Mouse (Mus musculus): ENCODE results near the gene Il1rapl2. TPM values are rescaled to one million over a fixed set of nuclear protein-coding genes. Genes with fewer than 3 reads are reported as not detected.
"Not testable (repeated sequence)": the region's sequence is repeated elsewhere in the genome, so short reads cannot be mapped to it uniquely, and the experiment has no call there.

Il1rapl2 gene
- total RNA-seq, 2 experiments from 2014 or later: 11.4 to 11.9 TPM

DNA sequence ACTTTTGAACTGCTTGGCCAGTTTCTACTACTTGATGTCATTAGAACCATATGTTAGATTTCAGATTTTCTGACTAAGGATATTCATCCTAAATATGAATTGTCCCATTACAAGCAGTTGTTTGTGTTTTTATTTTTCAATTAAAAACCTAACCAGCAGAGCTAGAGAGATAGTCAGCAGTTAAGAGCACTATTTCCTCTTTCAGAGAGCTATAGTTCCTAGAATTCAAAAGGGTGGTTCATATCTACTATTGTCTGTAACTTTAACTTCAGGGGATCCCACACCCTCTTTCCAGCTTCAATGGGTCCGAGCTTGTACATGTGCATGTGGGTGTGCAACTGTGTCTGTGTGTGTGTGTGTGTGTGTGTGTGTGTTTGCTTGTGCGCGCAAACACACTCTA, 472.7 kb downstream of the Il1rapl2 start:
- DNase-seq (ENCODE audit: extremely low spot score in 1 of 2, low spot score in 2 of 2): no peak
- intact Hi-C loops (cut with DNase I): no loop called here

DNA sequence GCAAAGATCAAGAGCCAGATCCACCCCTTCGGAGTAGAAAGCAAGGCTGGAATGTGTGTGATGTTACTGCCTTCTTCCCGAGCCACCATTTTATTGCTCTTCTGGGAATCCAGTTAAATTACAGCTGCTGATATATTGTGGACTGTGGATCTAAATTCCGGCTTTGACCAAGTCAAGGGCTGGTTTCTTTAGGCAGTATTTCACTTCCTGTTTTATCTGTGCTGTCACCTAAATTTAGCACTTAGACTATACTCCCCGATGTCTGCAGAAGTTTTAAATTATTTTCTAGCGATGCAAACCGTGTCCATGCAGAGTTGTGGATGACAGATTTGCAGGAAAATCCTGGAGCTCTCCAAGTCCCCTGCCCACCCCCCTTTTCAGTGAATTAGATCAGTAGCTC, 533.5 kb downstream of the Il1rapl2 start:
- intact Hi-C loops (cut with DNase I): no loop called here
- no peak for DNase-seq (ENCODE audit: extremely low spot score in 1 of 2, low spot score in 2 of 2)

GRCm38 (mm10) chrX:138104668-138105067, 534.3 kb downstream of the Il1rapl2 start:
- intact Hi-C loops (cut with DNase I): no loop called here
- DNase-seq (ENCODE audit: extremely low spot score in 1 of 2, low spot score in 2 of 2): no peak

- DNase-seq (ENCODE audit: extremely low spot score in 1 of 2, low spot score in 2 of 2): no peak
- intact Hi-C loops (cut with DNase I): loop anchor here (10.0 kb wide), 2 partner anchors 505 to 975 kb away; no protein-coding TSS in a partner anchor
These were observed 599.7 kb downstream of the Il1rapl2 start for GRCm38 (mm10) chrX:138170146-138170545.

DNA sequence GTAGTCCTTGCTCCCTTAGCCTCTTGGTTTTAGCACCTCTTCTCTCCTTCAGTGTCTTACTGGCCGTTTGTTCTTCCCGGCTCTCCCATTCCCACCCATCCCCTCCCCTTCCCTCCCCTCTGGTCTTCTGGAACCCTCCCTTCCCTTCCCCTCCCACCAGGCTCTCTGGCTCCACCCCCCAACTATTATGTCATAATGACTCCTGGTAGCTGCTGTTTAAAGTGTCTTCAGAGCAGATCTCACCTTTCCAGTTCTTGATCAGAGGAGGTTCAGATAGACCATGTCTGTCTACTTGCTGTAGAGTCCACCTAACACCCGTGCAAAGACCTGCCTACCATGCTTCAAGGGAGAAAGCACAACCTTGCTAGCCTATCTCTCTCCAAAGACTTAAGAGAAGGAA, 639.1 kb downstream of the Il1rapl2 start, which contains the start of gene Tex13a:
TSS of gene Tex13a (minus strand) at position 101 of the 400 bp plus-strand sequence.
- intact Hi-C loops (cut with DNase I): no loop called here
- no peak for DNase-seq (ENCODE audit: extremely low spot score in 1 of 2, low spot score in 2 of 2)

- intact Hi-C loops (cut with DNase I): no loop called here
- DNase-seq (ENCODE audit: extremely low spot score in 1 of 2, low spot score in 2 of 2): no peak
These were observed 664.2 kb downstream of the Il1rapl2 start for GRCm38 (mm10) chrX:138234626-138235025.

DNA sequence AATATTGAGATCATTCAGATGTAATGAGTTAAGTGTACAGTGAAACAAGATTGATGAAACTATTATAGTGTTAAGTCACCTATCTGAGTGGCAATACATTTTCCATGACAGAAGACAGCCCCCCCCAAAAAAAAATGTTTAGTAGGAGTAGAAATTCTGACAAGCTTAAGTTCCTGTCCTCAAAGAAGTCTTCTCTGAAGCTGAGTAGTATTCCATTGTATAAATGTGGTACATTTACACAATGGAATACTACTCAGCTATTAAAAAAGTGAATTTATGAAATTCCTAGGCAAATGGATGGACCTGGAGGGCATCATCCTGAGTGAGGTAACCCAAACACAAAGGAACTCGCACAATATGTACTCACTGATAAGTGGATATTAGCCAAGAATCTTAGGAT, 778.3 kb downstream of the Il1rapl2 start:
- DNase-seq (ENCODE audit: extremely low spot score in 1 of 2, low spot score in 2 of 2); intact Hi-C loops (cut with DNase I): not testable (repeated sequence)

DNA sequence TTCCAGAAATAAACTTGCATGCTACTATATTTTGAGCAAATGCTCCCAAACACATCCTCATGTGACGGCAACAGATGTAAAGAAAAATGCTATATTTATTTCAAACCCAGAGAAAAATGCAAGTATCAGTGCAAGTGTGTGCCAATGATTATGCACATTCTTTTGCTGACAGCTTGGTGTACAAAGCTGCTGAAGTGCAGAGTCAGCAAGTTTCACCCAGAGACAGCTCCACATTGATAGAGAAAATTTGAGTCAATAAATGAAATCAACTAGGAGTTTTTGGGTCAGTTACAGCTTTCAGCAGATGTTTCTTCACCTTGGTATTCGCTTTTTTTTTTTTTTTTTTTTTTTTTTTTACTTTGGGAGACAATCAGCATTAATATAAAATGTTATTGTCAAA, 863.4 kb downstream of the Il1rapl2 start:
- no peak for DNase-seq (ENCODE audit: extremely low spot score in 1 of 2, low spot score in 2 of 2)
- intact Hi-C loops (cut with DNase I): no loop called here

GRCm38 (mm10) chrX:138437939-138438338, 867.5 kb downstream of the Il1rapl2 start:
- no peak for DNase-seq (ENCODE audit: extremely low spot score in 1 of 2, low spot score in 2 of 2)

DNA sequence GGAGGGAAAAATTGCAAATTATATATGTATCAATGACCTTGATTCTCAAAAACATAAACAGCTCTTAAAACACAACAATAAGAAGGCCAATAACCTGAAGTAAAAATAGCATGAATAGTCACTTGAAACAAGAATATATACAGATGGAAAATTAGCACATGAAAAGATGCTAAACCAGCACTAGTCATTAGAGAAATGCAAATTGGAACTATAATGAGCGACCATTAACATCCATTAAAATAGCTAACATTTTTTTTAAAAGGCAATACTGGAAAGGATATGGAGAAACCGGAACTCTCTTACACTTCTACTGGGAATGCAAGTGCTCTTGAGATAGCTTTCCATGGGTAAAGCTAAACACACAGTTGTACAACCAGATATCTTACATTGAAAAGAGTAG, 879.4 kb downstream of the Il1rapl2 start:
- no peak for DNase-seq (ENCODE audit: extremely low spot score in 1 of 2, low spot score in 2 of 2)
- intact Hi-C loops (cut with DNase I): no loop called here

More at GRCm38 (mm10) chrX:138437939-138438338, 867.5 kb downstream of the Il1rapl2 start:
- intact Hi-C loops (cut with DNase I): no loop called here

GRCm38 (mm10) chrX:138478488-138478887, 908.1 kb downstream of the Il1rapl2 start:
- intact Hi-C loops (cut with DNase I): no loop called here
- DNase-seq (ENCODE audit: extremely low spot score in 1 of 2, low spot score in 2 of 2): no peak

GRCm38 (mm10) chrX:138500510-138500909, 930.1 kb downstream of the Il1rapl2 start:
- intact Hi-C loops (cut with DNase I): no loop called here
- no peak for DNase-seq (ENCODE audit: extremely low spot score in 1 of 2, low spot score in 2 of 2)

- no peak for DNase-seq (ENCODE audit: extremely low spot score in 1 of 2, low spot score in 2 of 2)
- intact Hi-C loops (cut with DNase I): no loop called here
These were observed 934.6 kb downstream of the Il1rapl2 start for GRCm38 (mm10) chrX:138505049-138505448.

GRCm38 (mm10) chrX:138620106-138620505, 1049.7 kb downstream of the Il1rapl2 start:
- no peak for DNase-seq (ENCODE audit: extremely low spot score in 1 of 2, low spot score in 2 of 2)

GRCm38 (mm10) chrX:138625311-138625710, 1054.9 kb downstream of the Il1rapl2 start:
- intact Hi-C loops (cut with DNase I): no loop called here
- no peak for DNase-seq (ENCODE audit: extremely low spot score in 1 of 2, low spot score in 2 of 2)

More at GRCm38 (mm10) chrX:138620106-138620505, 1049.7 kb downstream of the Il1rapl2 start:
- intact Hi-C loops (cut with DNase I): no loop called here

- intact Hi-C loops (cut with DNase I): no loop called here
- DNase-seq (ENCODE audit: extremely low spot score in 1 of 2, low spot score in 2 of 2): no peak
These were observed 1152.0 kb downstream of the Il1rapl2 start for GRCm38 (mm10) chrX:138722372-138722771.

GRCm38 (mm10) chrX:138800958-138801357, 1230.5 kb downstream of the Il1rapl2 start:
- DNase-seq (ENCODE audit: extremely low spot score in 1 of 2, low spot score in 2 of 2): no peak
- intact Hi-C loops (cut with DNase I): no loop called here

GRCm38 (mm10) chrX:138831876-138832275, 1261.5 kb downstream of the Il1rapl2 start:
- intact Hi-C loops (cut with DNase I): no loop called here

GRCm38 (mm10) chrX:138833894-138834293, 1263.5 kb downstream of the Il1rapl2 start:
- intact Hi-C loops (cut with DNase I): no loop called here
- no peak for DNase-seq (ENCODE audit: extremely low spot score in 1 of 2, low spot score in 2 of 2)

More at GRCm38 (mm10) chrX:138831876-138832275, 1261.5 kb downstream of the Il1rapl2 start:
- DNase-seq (ENCODE audit: extremely low spot score in 1 of 2, low spot score in 2 of 2): no peak

DNA sequence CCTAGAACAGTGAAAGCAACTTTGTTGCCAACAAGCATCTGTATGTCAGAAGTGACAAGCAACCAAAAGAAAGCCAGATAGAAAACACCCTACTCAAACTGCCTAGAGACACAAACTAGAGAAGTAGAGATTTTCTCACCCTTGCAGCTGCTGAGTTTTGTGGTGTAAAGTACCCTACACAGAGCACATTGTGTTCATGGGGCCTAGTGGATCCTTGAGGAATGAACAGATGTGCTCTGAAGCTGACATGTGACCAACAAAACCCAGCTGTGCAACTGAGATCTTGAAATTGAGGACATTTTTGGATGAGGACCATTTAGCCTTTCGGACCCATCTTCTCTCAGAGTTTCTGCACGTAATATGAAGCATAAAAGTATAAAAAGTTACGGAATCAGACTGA, 1268.0 kb downstream of the Il1rapl2 start:
- DNase-seq (ENCODE audit: extremely low spot score in 1 of 2, low spot score in 2 of 2): no peak
- intact Hi-C loops (cut with DNase I): no loop called here

All from left cerebral cortex, postnatal 10 days (tissue).